Mouse (Mus musculus): ENCODE results near the gene Tab1. TPM values are rescaled to one million over a fixed set of nuclear protein-coding genes. Genes with fewer than 3 reads are reported as not detected.
A peak's percentile ranks its signal among the peaks of the same experiment; 100 is the strongest.
"Not testable (repeated sequence)": the region's sequence is repeated elsewhere in the genome, so short reads cannot be mapped to it uniquely, and the experiment has no call there.

The Tab1 gene
- polyA plus RNA-seq, 1 experiment from 2014 or later = 30.5 TPM

DNA sequence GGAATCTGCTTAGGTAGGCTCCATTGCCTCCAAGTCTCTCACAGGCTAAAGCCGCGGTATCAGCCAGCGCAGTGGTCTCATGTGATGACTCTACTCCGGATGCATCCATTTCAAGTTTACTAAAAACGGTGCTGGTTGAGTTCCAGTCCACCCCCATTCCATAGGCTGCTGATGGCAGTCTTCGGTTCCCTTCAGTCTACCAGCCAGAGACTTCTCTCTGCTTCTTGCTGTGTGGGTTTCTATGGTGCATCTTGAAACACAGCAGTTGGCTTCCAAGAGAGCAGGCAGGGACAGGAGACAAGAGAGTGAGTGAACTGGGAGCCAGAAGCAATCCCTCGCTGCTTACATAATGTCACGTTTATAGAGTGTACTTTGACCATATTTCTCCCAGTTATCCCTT, 25.8 kb upstream of the Tab1 start:
- H3K4me1 ChIP-seq (replicated peaks) = peaks cover 14% of the 10 kb centered on the region
- WGBS = 90% methylated on average over 8 of the region's 8 CpGs
- no peak overlapping the region for H3K27ac ChIP-seq (ENCODE audit: poor library complexity, severe bottlenecking)
- no peaks in the 10 kb centered on the region; the same call in 1 of the 2 replicates for H3K27me3 ChIP-seq (replicated peaks)
- H3K9me3 ChIP-seq (replicated peaks) = 0 out of 2 replicates have a peak, but pooled peaks cover 3% of the 10 kb centered on the region
- ATAC-seq (ENCODE audit: insufficient number of reproducible peaks, low FRiP score) = no peak
- no peak overlapping the region for H3K4me3 ChIP-seq
- H3K9ac ChIP-seq = no peak overlapping the region
- H3K36me3 ChIP-seq = no peaks in the 10 kb centered on the region
- H3K4me2 ChIP-seq = no peak overlapping the region

DNA sequence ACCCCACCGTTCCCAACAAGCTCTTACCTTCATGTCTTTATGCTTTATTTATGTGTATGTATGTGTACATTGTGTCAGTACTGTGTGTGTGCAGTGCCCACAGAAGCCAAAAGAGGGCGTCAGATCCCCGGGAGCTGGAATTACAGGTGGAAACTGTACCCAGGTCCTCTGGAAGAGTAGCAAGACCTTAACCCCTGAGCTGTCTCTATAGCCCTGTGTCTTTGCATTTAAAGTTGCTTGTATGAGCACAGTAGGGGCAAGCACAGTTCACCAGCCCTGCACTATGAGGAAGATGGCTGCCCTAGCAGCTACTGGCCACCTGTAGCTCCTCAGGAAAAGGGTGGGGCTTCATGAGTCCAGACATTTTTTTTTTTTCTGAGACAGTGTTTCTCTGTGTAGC, 25.4 kb upstream of the Tab1 start:
- ATAC-seq (ENCODE audit: insufficient number of reproducible peaks, low FRiP score) = no peak
- 0 out of 2 replicates have a peak, but pooled peaks cover 7% of the 10 kb centered on the region for H3K9me3 ChIP-seq (replicated peaks)
- H3K4me3 ChIP-seq = no peak overlapping the region
- no peak overlapping the region for H3K9ac ChIP-seq
- H3K27me3 ChIP-seq (replicated peaks) = no peaks in the 10 kb centered on the region; the same call in 1 of the 2 replicates
- peaks cover 14% of the 10 kb centered on the region for H3K4me1 ChIP-seq (replicated peaks)
- H3K27ac ChIP-seq (ENCODE audit: poor library complexity, severe bottlenecking) = no peak overlapping the region
- 85% methylated on average over 3 of the region's 3 CpGs for WGBS
- H3K36me3 ChIP-seq = no peaks in the 10 kb centered on the region
- no peak overlapping the region for H3K4me2 ChIP-seq

DNA sequence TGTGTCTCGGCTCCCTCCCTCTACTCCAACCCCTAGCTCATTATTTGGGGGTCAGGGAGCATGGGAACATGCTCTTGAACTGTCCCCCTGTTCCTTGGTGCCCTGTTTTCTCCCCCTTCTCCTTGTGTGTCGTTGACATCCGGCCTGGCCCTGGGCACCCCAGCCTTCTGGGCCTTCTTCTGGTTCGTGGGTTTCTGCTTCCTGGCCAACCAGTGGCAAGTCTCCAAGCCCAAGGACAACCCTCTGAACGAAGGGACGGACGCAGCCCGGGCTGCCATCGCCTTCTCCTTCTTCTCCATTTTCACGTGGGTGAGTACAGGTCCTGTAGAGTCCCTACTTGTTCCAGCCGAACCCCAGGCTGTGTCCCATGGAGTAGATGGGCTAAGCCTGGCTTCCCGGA, 21.5 kb upstream of the Tab1 start:
- Histone ChIP-seq H3K27ac (ENCODE audit: poor library complexity, severe bottlenecking) (no peak overlapping the region), H3K36me3 (no peaks in the 10 kb centered on the region), H3K27me3 (replicated peaks) (no peaks in the 10 kb centered on the region; the same call in 1 of the 2 replicates), H3K9me3 (replicated peaks) (0 out of 2 replicates have a peak, but pooled peaks cover 9% of the 10 kb centered on the region), H3K9ac (no peak overlapping the region), H3K4me2 (no peak overlapping the region), H3K4me3 (no peak overlapping the region), H3K4me1 (replicated peaks) (0 out of 2 replicates have a peak, but pooled peaks cover 10% of the 10 kb centered on the region)
- WGBS = 81% methylated on average over 12 of the region's 12 CpGs
- no peak for ATAC-seq (ENCODE audit: insufficient number of reproducible peaks, low FRiP score)

DNA sequence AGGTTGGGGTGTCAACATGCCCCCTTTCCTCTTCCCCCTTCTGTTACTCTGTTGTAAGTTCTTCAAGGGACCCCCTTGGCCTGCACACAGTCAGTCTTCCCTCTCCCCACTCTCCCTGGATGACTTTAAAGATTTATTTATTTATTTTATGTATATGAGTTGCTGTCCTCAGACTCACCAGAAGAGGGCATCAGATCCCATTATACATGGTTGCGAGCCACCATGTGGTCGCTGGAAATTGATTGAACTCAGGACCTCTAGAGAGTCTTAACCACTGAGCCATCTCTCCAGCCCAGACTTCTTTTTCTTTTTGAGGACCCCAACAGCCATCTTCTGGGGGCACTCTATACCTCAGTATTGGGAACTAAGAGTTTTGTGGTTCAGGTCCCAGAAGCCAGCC, 20.4 kb upstream of the Tab1 start:
- H3K4me3 ChIP-seq = no peak overlapping the region
- no peak overlapping the region for H3K4me2 ChIP-seq
- H3K9me3 ChIP-seq (replicated peaks) = 0 out of 2 replicates have a peak, but pooled peaks cover 8% of the 10 kb centered on the region
- H3K4me1 ChIP-seq (replicated peaks) = 0 out of 2 replicates have a peak, but pooled peaks cover 10% of the 10 kb centered on the region
- no peaks in the 10 kb centered on the region; the same call in 1 of the 2 replicates for H3K27me3 ChIP-seq (replicated peaks)
- H3K9ac ChIP-seq = no peak overlapping the region
- no peak for ATAC-seq (ENCODE audit: insufficient number of reproducible peaks, low FRiP score)
- WGBS = 42% methylated on average over 2 of the region's 2 CpGs
- H3K36me3 ChIP-seq = no peaks in the 10 kb centered on the region
- H3K27ac ChIP-seq (ENCODE audit: poor library complexity, severe bottlenecking) = no peak overlapping the region

DNA sequence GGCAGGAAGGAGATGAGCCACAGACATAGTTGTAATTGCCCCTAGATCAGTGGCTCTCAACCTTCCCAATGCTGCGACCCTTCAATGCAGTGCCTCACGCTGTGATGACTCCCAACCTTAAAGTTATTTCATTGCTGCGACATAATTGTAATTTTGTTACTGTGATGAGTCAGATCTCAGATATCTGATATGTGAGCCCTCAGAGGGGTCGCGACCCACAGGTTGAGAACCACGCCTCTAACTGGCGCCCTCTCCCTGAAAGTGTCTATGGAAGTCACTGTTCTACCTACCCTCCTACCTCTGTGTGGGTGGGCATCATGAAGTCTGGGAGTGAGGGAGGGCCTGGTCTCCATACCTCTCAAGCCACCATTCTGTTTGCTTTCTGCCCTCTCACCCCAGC, 18.5 kb upstream of the Tab1 start:
- Histone ChIP-seq H3K9me3 (replicated peaks) (0 out of 2 replicates have a peak, but pooled peaks cover 6% of the 10 kb centered on the region), H3K9ac (no peak overlapping the region), H3K4me3 (no peak overlapping the region), H3K36me3 (no peaks in the 10 kb centered on the region), H3K4me1 (replicated peaks) (0 out of 2 replicates have a peak, but pooled peaks cover 10% of the 10 kb centered on the region), H3K4me2 (no peak overlapping the region), H3K27me3 (replicated peaks) (no peaks in the 10 kb centered on the region; the same call in 1 of the 2 replicates), H3K27ac (ENCODE audit: poor library complexity, severe bottlenecking) (no peak overlapping the region)
- ATAC-seq (ENCODE audit: insufficient number of reproducible peaks, low FRiP score) = no peak
- 85% methylated on average over 7 of the region's 7 CpGs for WGBS

DNA sequence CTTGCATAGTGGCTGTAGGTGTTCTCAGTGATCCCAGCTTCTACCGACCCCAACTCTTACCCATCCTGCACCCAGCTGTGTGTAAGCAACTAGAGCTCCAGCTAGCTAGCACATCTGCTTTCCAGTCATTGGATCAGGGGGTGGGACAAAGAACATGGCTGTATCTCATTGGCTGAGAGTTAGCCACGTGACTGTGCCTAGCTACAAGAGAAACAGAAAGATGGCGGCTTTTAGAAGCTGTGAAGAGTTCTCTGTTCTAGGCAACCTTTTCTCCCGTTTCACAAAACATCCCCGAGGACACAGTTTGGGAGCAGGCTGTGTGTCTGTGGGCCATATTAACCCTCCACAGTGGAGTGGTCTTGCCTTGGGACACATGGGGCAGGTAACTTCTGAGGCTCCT, 17.7 kb upstream of the Tab1 start:
- 54% methylated on average over 5 of the region's 5 CpGs for WGBS
- H3K9me3 ChIP-seq (replicated peaks) = 0 out of 2 replicates have a peak, but pooled peaks cover 6% of the 10 kb centered on the region
- H3K36me3 ChIP-seq = no peaks in the 10 kb centered on the region
- peak overlapping the region; percentile 35 for H3K4me2 ChIP-seq
- H3K4me1 ChIP-seq (replicated peaks) = 0 out of 2 replicates have a peak, but pooled peaks cover 10% of the 10 kb centered on the region
- no peak overlapping the region for H3K4me3 ChIP-seq
- no peaks in the 10 kb centered on the region; the same call in 1 of the 2 replicates for H3K27me3 ChIP-seq (replicated peaks)
- H3K27ac ChIP-seq (ENCODE audit: poor library complexity, severe bottlenecking) = no peak overlapping the region
- ATAC-seq (ENCODE audit: insufficient number of reproducible peaks, low FRiP score) = peak; percentile 33; the same call in 1 of the 2 replicates
- H3K9ac ChIP-seq = no peak overlapping the region

DNA sequence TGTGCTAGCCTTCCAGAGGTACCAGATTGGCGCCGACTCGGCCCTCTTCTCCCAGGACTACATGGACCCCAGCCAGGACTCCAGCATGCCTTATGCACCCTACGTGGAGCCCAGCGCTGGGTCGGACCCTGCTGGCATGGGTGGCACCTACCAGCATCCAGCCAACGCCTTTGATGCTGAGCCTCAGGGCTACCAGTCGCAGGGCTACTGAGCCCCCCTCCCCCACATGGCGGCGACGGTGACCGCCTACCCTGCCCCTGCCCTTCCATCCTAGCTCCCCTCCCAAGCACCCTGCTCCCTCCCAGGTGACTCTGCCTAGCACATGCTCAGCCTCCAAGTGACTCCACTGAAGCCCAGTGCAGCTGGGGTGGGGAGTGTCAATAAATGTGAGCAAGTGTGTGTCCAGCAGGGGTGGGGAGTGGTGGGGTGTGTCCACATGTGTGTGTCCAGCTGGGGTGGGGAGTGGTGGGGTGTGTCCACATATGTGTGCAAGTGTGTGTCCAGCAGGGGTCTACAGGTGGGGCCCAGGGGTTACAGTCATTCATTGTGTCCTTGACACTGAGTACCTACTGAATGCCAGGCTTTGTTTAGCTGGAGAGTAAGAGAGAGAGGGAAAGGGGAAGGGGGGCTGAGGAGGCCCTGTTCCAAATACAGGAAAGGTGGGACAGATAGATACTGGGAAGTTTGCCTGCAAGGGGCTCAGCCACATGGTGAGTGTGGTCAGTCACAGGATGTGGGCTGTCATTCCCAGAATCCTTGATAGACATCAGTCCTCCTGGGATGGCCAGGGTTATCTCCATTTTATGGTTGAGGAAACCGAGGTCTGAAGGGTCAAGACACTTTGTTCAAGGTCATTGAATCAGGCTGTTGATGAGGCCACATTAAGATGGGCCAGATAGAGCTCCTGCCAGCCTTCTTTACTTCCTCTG, 16.8 kb upstream of the Tab1 start:
- Histone ChIP-seq H3K9me3 (replicated peaks) (0 out of 2 replicates have a peak, but pooled peaks cover 6% of the 10 kb centered on the region), H3K27ac (ENCODE audit: poor library complexity, severe bottlenecking) (no peak overlapping the region), H3K4me1 (replicated peaks) (0 out of 2 replicates have a peak, but pooled peaks cover 10% of the 10 kb centered on the region), H3K4me2 (peak overlapping the region; percentile 35), H3K36me3 (no peaks in the 10 kb centered on the region), H3K4me3 (no peak overlapping the region), H3K27me3 (replicated peaks) (no peaks in the 10 kb centered on the region; the same call in 1 of the 2 replicates), H3K9ac (no peak overlapping the region)
- 0 out of 2 replicates have a peak, but pooled peaks have one; percentile 31 for ATAC-seq (ENCODE audit: insufficient number of reproducible peaks, low FRiP score)
- 64% methylated on average over 13 of the region's 13 CpGs for WGBS

DNA sequence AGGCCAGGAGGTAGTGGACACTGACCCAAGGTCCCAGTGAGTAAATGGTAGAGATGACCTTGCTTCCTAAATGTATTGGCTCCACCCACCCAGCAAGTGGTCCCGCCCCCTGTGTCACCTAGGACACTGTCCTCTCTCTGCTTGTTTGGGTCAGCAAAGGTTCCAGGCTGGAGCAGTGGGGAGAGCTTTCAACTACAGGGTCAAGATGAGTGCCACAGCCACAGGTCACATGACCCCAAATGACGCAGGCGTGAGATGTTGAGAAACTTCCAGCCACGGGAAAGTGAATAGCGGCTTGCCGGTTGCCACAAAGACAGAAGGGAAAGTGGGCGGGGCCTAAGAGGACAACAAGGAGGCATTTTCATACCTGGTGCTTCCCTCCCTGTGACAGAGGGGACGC, 15.8 kb upstream of the Tab1 start:
- Histone ChIP-seq H3K9me3 (replicated peaks) (0 out of 2 replicates have a peak, but pooled peaks cover 6% of the 10 kb centered on the region), H3K27me3 (replicated peaks) (no peaks in the 10 kb centered on the region), H3K4me1 (replicated peaks) (0 out of 2 replicates have a peak, but pooled peaks cover 10% of the 10 kb centered on the region), H3K4me2 (no peak overlapping the region), H3K36me3 (no peaks in the 10 kb centered on the region), H3K4me3 (no peak overlapping the region), H3K9ac (no peak overlapping the region), H3K27ac (ENCODE audit: poor library complexity, severe bottlenecking) (no peak overlapping the region)
- ATAC-seq (ENCODE audit: insufficient number of reproducible peaks, low FRiP score) = no peak; the same call in 1 of the 2 replicates
- WGBS = 57% methylated on average over 8 of the region's 8 CpGs

DNA sequence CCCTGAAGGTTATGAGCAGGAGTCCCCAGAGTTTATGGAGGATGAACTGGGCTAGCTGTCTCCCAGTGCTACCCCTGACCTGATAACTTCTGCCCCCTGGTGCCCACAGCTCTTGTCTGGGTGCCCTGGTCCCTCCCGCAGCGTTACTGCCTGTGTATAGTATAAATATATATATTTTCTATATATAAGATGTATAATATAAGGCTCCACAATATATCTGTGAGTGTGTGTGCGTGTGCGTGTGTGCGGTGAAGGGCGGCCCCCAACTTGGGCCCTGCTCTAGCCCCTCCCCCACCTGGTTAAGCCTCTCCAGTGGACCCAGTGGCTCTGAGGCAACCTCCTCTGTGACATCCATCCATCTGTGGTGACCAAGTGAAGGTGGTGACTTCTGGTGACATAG, 13.9 kb upstream of the Tab1 start:
- ATAC-seq (ENCODE audit: insufficient number of reproducible peaks, low FRiP score) = no peak
- no peaks in the 10 kb centered on the region for H3K27me3 ChIP-seq (replicated peaks)
- no peaks in the 10 kb centered on the region for H3K9me3 ChIP-seq (replicated peaks)
- H3K9ac ChIP-seq = no peak overlapping the region
- WGBS = 81% methylated on average over 6 of the region's 6 CpGs
- no peak overlapping the region for H3K4me3 ChIP-seq
- 0 out of 2 replicates have a peak, but pooled peaks cover 10% of the 10 kb centered on the region for H3K4me1 ChIP-seq (replicated peaks)
- no peak overlapping the region for H3K4me2 ChIP-seq
- no peaks in the 10 kb centered on the region for H3K36me3 ChIP-seq
- H3K27ac ChIP-seq (ENCODE audit: poor library complexity, severe bottlenecking) = no peak overlapping the region

DNA sequence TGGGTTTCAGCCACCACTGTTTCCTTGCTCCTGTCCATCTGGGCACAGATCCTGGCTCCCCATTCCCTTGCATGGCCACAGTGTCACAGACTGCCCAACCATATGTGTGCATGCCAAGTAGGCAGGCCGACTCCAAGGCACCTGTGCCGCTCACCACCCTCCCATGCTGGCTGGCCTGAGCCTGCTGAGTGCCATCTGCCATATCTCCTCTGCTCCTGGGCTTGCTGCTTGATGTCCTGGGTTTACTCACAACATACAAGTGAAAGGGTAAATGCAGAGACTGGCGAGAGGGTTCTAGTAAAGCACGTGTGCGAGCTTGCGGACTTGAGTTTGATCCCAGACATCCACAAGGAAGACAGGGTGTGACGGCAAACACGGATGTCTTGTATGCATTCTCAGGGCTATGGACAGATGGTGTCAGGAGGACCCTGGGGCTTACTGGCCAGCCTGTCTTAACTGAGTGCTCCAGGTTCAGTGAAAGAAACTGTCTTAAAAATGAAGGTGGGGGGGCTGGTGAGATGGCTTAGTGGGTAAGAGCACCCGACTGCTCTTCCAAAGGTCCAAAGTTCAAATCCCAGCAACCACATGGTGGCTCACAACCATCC, 11.1 kb upstream of the Tab1 start:
- no peaks in the 10 kb centered on the region for H3K36me3 ChIP-seq
- ATAC-seq (ENCODE audit: insufficient number of reproducible peaks, low FRiP score) = no peak
- H3K4me2 ChIP-seq = no peak overlapping the region
- no peak overlapping the region for H3K27ac ChIP-seq (ENCODE audit: poor library complexity, severe bottlenecking)
- H3K27me3 ChIP-seq (replicated peaks) = no peaks in the 10 kb centered on the region
- H3K9ac ChIP-seq = no peak overlapping the region
- H3K4me3 ChIP-seq = no peak overlapping the region
- no peaks in the 10 kb centered on the region for H3K4me1 ChIP-seq (replicated peaks)
- H3K9me3 ChIP-seq (replicated peaks) = no peaks in the 10 kb centered on the region
- WGBS = 86% methylated on average over 9 of the region's 9 CpGs

DNA sequence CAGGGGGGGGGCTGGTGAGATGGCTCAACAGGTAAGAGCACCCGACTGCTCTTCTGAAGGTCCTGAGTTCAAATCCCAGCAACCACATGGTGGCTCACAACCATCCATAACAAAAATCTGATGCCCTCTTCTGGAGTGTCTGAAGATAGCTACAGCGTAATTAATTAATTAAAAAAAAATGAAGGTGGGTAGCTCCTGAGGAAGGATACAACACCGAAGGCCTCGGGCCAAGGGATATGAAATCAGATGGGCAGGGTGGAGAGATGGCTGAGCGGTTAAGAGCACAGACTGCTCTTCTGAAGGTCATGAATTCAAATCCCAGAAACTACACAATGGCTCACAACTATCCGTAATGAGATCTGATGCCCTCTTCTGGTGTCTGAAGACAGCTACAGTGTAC, 10.5 kb upstream of the Tab1 start:
- not testable (repeated sequence) for H3K4me1 ChIP-seq (replicated peaks); H3K27ac ChIP-seq (ENCODE audit: poor library complexity, severe bottlenecking); H3K9ac ChIP-seq; H3K36me3 ChIP-seq; H3K27me3 ChIP-seq (replicated peaks); H3K4me3 ChIP-seq; H3K9me3 ChIP-seq (replicated peaks); ATAC-seq (ENCODE audit: insufficient number of reproducible peaks, low FRiP score); H3K4me2 ChIP-seq
- WGBS = 88% methylated on average over 6 of the region's 6 CpGs

All from heart, embryonic 12.5 days (tissue).